Mouse (Mus musculus) liver, postnatal 0 days (tissue): ENCODE data around the gene Wdr6.

Experiments
- CTCF ChIP-seq: sonication (generic); IDR thresholded peaks from 2 replicates; pipeline ENCODE4 v1.5.1; 2016; ENCODE audit warnings: antibody characterized with exemption, low read depth
- EP300 ChIP-seq: IDR thresholded peaks from 2 replicates; pipeline ENCODE4 v1.6.1; 2016; ENCODE audit warnings: antibody characterized with exemption, low read depth, mild to moderate bottlenecking

DNA sequence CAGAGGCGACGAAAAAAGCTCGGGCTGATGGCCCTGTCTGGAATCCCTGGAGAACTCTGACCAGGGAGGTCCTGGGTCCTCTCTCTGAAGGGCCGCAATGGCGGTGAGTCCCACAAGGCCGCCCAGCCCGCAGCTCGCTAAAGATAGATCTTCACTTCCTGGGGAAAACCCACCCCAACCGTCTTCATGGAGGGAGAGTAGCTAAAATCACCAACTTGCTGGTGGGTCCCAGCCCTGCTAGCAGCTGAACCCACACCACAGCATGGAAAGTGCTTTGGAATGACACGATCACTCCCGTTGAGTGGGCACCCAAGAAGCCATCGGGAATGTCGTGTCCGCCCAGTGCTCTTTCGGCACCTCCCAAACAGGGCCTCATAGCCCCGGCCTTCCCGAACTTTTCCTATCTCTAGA is 10.0 kb downstream of the Wdr6 start:
- no peak for TF ChIP-seq CTCF
- no peak for TF ChIP-seq EP300
